Mouse (Mus musculus): ENCODE measurements around the gene Rab11fip3. TPM values are rescaled to one million over a fixed set of nuclear protein-coding genes. Genes with fewer than 3 reads are reported as not detected.

Gene Rab11fip3
- polyA plus RNA-seq, 1 experiment from 2014 or later = 29.5 TPM

DNA sequence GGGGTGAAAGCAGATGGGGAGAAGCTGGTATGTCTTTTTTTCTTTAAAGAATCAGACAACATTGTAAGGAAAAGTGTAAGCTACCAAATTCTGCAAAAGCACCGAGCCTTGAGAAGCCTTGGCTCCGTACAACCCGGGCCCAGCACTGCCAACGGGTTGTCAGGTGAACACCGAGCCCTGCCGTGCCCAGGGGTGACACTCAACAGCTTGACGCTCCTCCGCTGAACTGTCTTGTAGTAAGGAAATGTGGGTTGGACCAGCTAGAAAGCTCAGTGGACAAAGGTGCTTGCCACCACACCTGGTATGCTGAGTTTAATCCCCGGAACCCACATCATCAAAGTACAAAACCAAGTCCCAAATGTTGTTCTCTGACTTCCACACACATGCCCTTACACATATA lies 44.7 kb downstream of the Rab11fip3 start:
- H3K9ac ChIP-seq = no peak overlapping the region
- WGBS = 96% methylated on average over 9 of the region's 9 CpGs
- DNase-seq (ENCODE audit: low spot score) = no peak
- H3K36me3 ChIP-seq (replicated peaks; ENCODE audit: control insufficient read depth, insufficient read depth) = peaks cover 30% of the 10 kb centered on the region
- no peak overlapping the region for H3K27ac ChIP-seq
- H3K4me1 ChIP-seq (replicated peaks; ENCODE audit: control insufficient read depth, insufficient read depth, low read length) = no peaks in the 10 kb centered on the region
- no peak for ATAC-seq (ENCODE audit: low FRiP score)
- no peak overlapping the region for H3K4me2 ChIP-seq (replicated peaks)
- no peaks in the 10 kb centered on the region for H3K27me3 ChIP-seq (ENCODE audit: control insufficient read depth, insufficient read depth, low read length)
- H3K4me3 ChIP-seq (replicated peaks; ENCODE audit: low read length) = no peak overlapping the region
- H3K9me3 ChIP-seq (ENCODE audit: control insufficient read depth, low read length) = no peaks in the 10 kb centered on the region

DNA sequence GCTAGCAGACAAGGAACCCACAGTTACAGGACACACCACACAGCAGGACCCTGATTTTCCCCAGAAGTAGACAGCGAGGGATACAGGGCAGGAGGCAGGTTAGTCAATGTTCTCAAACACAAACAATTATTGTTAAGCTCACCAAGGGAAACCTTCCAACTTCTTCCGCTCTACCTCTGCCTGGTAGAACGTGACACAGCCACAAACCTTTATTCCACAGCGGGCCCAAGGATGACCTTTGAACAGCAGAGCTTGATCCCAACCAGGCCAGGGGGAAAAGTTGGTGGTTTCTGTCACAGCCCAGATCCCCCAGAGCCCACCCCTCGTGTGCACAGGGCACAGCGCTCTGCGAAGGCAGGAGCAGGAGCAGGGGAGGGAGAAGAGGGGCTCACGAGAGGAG lies 45.4 kb downstream of the Rab11fip3 start:
- no peak overlapping the region for H3K27ac ChIP-seq
- no peak overlapping the region for H3K9ac ChIP-seq
- ATAC-seq (ENCODE audit: low FRiP score) (no peak), DNase-seq (ENCODE audit: low spot score) (no peak)
- peaks cover 30% of the 10 kb centered on the region for H3K36me3 ChIP-seq (replicated peaks; ENCODE audit: control insufficient read depth, insufficient read depth)
- no peak overlapping the region for H3K4me3 ChIP-seq (replicated peaks; ENCODE audit: low read length)
- H3K27me3 ChIP-seq (ENCODE audit: control insufficient read depth, insufficient read depth, low read length) = no peaks in the 10 kb centered on the region
- WGBS = 85% methylated on average over 8 of the region's 8 CpGs
- H3K4me1 ChIP-seq (replicated peaks; ENCODE audit: control insufficient read depth, insufficient read depth, low read length) = no peaks in the 10 kb centered on the region
- no peak overlapping the region for H3K4me2 ChIP-seq (replicated peaks)
- no peaks in the 10 kb centered on the region for H3K9me3 ChIP-seq (ENCODE audit: control insufficient read depth, low read length)

DNA sequence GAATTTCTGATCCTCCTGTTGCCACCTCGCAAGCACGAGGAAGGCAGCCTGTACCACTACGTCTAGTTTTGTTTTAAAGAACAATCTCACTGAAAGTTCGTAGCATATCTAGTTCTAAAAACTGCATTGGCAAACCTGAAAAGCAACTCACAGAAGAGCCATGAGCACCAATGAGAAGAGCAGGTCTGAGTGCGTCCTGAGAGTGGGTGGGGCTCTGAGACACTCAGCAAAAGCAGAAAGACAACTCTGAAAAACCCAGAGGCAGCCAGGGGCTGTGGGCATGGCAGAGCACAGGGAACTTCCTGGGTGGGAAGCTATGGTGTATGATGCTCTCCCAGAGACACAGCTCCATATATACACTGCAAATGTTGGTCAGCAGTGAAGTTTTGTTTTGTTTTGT lies 46.2 kb downstream of the Rab11fip3 start:
- no peak overlapping the region for H3K9ac ChIP-seq
- no peaks in the 10 kb centered on the region for H3K4me1 ChIP-seq (replicated peaks; ENCODE audit: control insufficient read depth, insufficient read depth, low read length)
- H3K4me2 ChIP-seq (replicated peaks) = no peak overlapping the region
- H3K27me3 ChIP-seq (ENCODE audit: control insufficient read depth, insufficient read depth, low read length) = no peaks in the 10 kb centered on the region
- H3K4me3 ChIP-seq (replicated peaks; ENCODE audit: low read length) = no peak overlapping the region
- 93% methylated on average over 5 of the region's 5 CpGs for WGBS
- DNase-seq (ENCODE audit: low spot score) = no peak
- H3K27ac ChIP-seq = no peak overlapping the region
- H3K9me3 ChIP-seq (ENCODE audit: control insufficient read depth, low read length) = no peaks in the 10 kb centered on the region
- H3K36me3 ChIP-seq (replicated peaks; ENCODE audit: control insufficient read depth, insufficient read depth) = peaks cover 35% of the 10 kb centered on the region
- no peak for ATAC-seq (ENCODE audit: low FRiP score)

DNA sequence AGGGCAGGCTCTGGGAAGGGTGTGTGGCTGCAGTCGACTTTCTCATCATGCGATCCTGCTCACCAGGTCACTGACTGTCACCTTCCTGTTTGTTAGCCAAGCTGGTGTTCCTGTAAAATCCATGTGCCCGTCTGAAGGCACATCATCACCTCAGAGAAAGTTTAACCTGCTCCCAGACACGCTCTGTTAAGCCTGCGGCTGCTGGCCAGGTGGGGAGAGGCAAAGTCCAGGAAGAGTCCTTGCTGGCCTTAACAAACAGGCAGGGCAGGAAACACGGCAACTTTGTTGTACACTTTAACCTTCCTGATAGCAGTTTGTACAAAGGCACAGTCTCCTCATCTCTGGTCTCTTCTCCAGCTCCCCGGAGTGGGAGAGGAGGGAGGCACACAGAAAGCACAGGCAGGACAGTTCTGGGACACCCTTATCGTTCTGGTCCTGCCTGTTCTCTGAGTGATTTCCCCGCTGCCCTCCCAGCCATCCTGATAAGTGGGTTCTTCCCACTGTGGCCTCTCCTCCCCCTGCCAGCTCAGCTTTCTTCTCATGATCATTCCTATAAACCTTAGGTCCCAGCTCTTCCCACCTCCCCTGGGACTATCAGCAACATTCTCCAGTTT lies 47.5 kb downstream of the Rab11fip3 start:
- DNase-seq (ENCODE audit: low spot score) (no peak), ATAC-seq (ENCODE audit: low FRiP score) (no peak)
- WGBS = 85% methylated on average over 9 of the region's 9 CpGs
- Histone ChIP-seq H3K27me3 (ENCODE audit: control insufficient read depth, insufficient read depth, low read length) (no peaks in the 10 kb centered on the region), H3K9ac (no peak overlapping the region), H3K9me3 (ENCODE audit: control insufficient read depth, low read length) (no peaks in the 10 kb centered on the region), H3K4me2 (replicated peaks) (no peak overlapping the region), H3K4me1 (replicated peaks; ENCODE audit: control insufficient read depth, insufficient read depth, low read length) (no peaks in the 10 kb centered on the region), H3K4me3 (replicated peaks; ENCODE audit: low read length) (no peak overlapping the region), H3K36me3 (replicated peaks; ENCODE audit: control insufficient read depth, insufficient read depth) (peaks cover 42% of the 10 kb centered on the region), H3K27ac (no peak overlapping the region)

DNA sequence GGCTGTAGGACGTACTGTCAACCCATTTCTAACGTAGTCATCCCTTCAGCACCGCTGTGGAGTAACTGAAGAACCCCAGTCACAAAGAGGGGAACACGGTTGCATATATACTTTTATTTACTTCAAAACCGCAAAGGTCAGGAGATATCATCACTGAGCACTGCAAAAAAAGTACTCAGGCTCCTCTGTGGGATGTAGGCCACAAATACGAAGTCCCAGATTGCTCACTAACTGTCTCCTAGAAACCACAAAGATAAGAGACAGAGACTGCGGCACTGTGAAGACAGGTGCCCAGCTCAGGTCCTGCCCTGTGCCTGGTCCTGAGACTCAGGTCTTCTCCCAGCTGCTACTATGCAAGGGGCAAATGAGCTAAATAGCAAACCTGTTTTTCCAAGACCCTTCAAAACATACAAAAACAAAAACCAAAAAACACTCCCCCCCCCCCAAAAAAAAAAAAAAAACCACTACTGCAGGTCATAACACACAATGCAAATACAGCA lies 48.5 kb downstream of the Rab11fip3 start:
- no peak overlapping the region for H3K4me3 ChIP-seq (replicated peaks; ENCODE audit: low read length)
- H3K4me2 ChIP-seq (replicated peaks) = no peak overlapping the region
- peaks cover 42% of the 10 kb centered on the region for H3K36me3 ChIP-seq (replicated peaks; ENCODE audit: control insufficient read depth, insufficient read depth)
- ATAC-seq (ENCODE audit: low FRiP score) (no peak), DNase-seq (ENCODE audit: low spot score) (no peak)
- 95% methylated on average over 7 of the region's 7 CpGs for WGBS
- H3K27ac ChIP-seq = no peak overlapping the region
- no peaks in the 10 kb centered on the region for H3K9me3 ChIP-seq (ENCODE audit: control insufficient read depth, low read length)
- H3K4me1 ChIP-seq (replicated peaks; ENCODE audit: control insufficient read depth, insufficient read depth, low read length) = no peaks in the 10 kb centered on the region
- no peaks in the 10 kb centered on the region for H3K27me3 ChIP-seq (ENCODE audit: control insufficient read depth, insufficient read depth, low read length)
- no peak overlapping the region for H3K9ac ChIP-seq

DNA sequence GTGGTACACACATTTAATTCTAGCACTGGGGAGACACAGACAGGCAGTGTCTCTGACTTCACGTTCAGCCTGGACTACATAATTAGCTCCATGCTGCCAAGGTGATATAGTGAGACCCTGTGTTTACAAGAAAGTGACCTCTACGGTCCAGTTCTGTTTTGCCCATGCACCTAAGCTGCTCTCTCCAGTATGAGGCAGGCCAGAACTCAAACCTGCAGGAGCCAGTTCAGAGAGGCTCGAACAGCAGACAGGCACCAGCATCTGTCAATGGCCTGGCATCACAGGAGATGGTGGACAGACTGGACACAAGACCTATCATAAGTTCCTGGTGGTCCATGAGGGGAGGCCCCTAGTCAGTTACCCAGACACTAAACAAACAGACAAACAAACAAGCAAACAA lies 51.0 kb downstream of the Rab11fip3 start:
- Histone ChIP-seq H3K36me3 (replicated peaks; ENCODE audit: control insufficient read depth, insufficient read depth) (peaks cover 48% of the 10 kb centered on the region), H3K27me3 (ENCODE audit: control insufficient read depth, insufficient read depth, low read length) (no peaks in the 10 kb centered on the region), H3K4me1 (replicated peaks; ENCODE audit: control insufficient read depth, insufficient read depth, low read length) (no peaks in the 10 kb centered on the region), H3K4me3 (replicated peaks; ENCODE audit: low read length) (no peak overlapping the region), H3K27ac (no peak overlapping the region), H3K9me3 (ENCODE audit: control insufficient read depth, low read length) (no peaks in the 10 kb centered on the region), H3K4me2 (replicated peaks) (no peak overlapping the region), H3K9ac (no peak overlapping the region)
- ATAC-seq (ENCODE audit: low FRiP score) (no peak), DNase-seq (ENCODE audit: low spot score) (no peak)
- WGBS = 91% methylated on average over 3 of the region's 3 CpGs

DNA sequence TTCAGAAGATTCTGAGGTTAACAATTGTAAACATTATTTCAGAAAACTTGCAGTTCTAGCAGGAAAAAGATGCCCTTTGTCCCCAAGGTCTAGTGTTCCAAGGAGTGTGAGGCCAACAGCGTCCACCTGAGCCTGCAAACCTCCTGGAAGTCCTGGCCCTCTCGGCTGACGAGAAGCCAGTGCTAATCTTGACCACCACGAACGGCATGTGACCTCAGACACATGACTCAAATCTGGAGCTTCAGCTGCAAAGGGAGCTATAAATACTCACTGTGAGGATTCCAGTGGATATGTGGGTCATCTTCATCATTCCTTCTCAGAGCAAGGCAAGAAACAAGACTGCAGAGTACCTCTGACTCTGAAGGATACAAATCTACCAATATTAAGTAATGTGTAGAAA lies 51.4 kb downstream of the Rab11fip3 start:
- Histone ChIP-seq H3K27me3 (ENCODE audit: control insufficient read depth, insufficient read depth, low read length) (no peaks in the 10 kb centered on the region), H3K4me3 (replicated peaks; ENCODE audit: low read length) (no peak overlapping the region), H3K36me3 (replicated peaks; ENCODE audit: control insufficient read depth, insufficient read depth) (peaks cover 52% of the 10 kb centered on the region), H3K9me3 (ENCODE audit: control insufficient read depth, low read length) (no peaks in the 10 kb centered on the region), H3K9ac (no peak overlapping the region), H3K4me2 (replicated peaks) (no peak overlapping the region), H3K27ac (no peak overlapping the region), H3K4me1 (replicated peaks; ENCODE audit: control insufficient read depth, insufficient read depth, low read length) (no peaks in the 10 kb centered on the region)
- ATAC-seq (ENCODE audit: low FRiP score) (no peak), DNase-seq (ENCODE audit: low spot score) (no peak)
- 89% methylated on average over 5 of the region's 5 CpGs for WGBS

DNA sequence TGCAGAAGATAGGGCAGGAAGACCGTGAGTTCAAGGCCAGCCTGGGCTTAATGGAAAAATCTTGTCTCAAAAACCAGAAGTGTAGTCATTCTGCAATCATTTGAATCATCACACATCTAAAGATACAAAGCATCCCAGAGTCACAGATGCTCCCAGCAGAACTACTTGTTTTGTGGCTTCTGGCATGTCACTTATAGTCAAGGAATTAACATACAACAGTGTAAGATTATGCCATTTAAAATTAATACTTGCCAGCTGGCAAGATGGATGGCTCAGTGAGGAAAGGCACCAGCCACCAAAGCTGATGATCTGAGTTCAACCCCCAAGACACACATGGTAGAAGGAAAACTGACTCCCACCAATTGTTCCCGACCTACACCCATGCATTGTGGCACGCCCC lies 52.3 kb downstream of the Rab11fip3 start:
- H3K9ac ChIP-seq = no peak overlapping the region
- no peaks in the 10 kb centered on the region for H3K4me1 ChIP-seq (replicated peaks; ENCODE audit: control insufficient read depth, insufficient read depth, low read length)
- DNase-seq (ENCODE audit: low spot score) (no peak), ATAC-seq (ENCODE audit: low FRiP score) (no peak)
- H3K4me2 ChIP-seq (replicated peaks) = no peak overlapping the region
- no peak overlapping the region for H3K27ac ChIP-seq
- H3K4me3 ChIP-seq (replicated peaks; ENCODE audit: low read length) = no peak overlapping the region
- H3K27me3 ChIP-seq (ENCODE audit: control insufficient read depth, insufficient read depth, low read length) = no peaks in the 10 kb centered on the region
- no peaks in the 10 kb centered on the region for H3K9me3 ChIP-seq (ENCODE audit: control insufficient read depth, low read length)
- 96% methylated on average over 3 of the region's 3 CpGs for WGBS
- peaks cover 60% of the 10 kb centered on the region for H3K36me3 ChIP-seq (replicated peaks; ENCODE audit: control insufficient read depth, insufficient read depth)

DNA sequence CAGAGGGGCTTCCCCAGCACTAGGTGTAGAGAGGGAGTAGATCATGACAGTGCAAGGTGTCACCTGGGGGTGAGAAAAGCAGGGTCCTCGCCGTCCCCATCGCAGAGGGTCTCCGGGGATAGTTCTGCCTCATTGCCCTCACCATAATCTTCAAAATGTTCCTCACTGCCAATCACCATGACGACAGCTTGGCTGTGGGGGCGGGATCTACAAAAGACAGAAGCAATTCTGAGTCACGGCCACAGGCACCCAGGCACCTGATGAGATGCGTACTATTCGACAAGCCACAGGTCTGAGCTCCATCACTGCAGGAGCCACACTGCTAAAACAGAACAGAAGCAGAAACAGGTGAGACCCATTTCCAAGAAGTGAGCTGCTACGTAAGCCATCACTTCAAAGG lies 55.6 kb downstream of the Rab11fip3 start:
- H3K36me3 ChIP-seq (replicated peaks; ENCODE audit: control insufficient read depth, insufficient read depth) = peaks cover 84% of the 10 kb centered on the region
- H3K4me3 ChIP-seq (replicated peaks; ENCODE audit: low read length) = no peak overlapping the region
- WGBS = 71% methylated on average over 10 of the region's 10 CpGs
- no peak for ATAC-seq (ENCODE audit: low FRiP score)
- no peaks in the 10 kb centered on the region for H3K4me1 ChIP-seq (replicated peaks; ENCODE audit: control insufficient read depth, insufficient read depth, low read length)
- DNase-seq (ENCODE audit: low spot score) = no peak
- no peaks in the 10 kb centered on the region for H3K27me3 ChIP-seq (ENCODE audit: control insufficient read depth, insufficient read depth, low read length)
- H3K4me2 ChIP-seq (replicated peaks) = no peak overlapping the region
- no peak overlapping the region for H3K27ac ChIP-seq
- no peak overlapping the region for H3K9ac ChIP-seq
- H3K9me3 ChIP-seq (ENCODE audit: control insufficient read depth, low read length) = no peaks in the 10 kb centered on the region
